Mouse (Mus musculus) gastrocnemius, adult 8-10 months (tissue): Measurements from ENCODE around the gene Apoc3. TPM values are rescaled to one million over a fixed set of nuclear protein-coding genes. Genes with fewer than 3 reads are reported as not detected.

ENCODE experiments used
- DNase-seq, 2 experiments: peaks; one replicate each; pipeline ENCODE4 v3.0.0; 2022; ENCODE audit warnings: low spot score in 2 of 2
- total RNA-seq, 4 experiments: library from RNA; stranded (reverse); gene quantifications; 2 replicates each; pipeline ENCODE4 v1.2.4; 2022

Apoc3 gene
- total RNA-seq, 4 experiments from 2014 or later: 4.3 TPM; not detected in 3

DNA sequence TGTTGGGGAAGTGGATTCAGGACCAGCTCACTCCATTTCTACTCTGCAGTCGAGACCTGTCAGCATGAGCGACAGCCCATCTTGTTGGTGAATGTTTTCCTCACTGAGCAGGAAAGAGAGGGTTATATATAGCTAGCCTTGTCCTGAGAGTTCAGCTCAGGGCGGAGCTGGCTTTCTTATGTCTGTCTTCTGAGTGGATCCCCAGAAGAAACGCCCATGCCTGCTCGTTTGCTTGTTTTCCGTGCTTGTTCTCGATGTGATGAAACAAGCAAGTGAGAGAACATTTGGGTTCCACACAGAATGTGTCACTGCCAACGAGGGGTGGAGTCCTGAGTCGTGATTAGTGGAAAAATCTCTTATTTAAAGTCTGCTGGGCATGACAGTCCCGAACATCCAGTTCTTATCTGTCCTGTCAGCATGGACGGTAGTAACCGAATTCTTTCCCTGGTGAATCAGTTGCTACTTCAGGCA lies 38.7 kb downstream of the Apoc3 start:
- DNase-seq: peak; percentile 6 to 18

DNA sequence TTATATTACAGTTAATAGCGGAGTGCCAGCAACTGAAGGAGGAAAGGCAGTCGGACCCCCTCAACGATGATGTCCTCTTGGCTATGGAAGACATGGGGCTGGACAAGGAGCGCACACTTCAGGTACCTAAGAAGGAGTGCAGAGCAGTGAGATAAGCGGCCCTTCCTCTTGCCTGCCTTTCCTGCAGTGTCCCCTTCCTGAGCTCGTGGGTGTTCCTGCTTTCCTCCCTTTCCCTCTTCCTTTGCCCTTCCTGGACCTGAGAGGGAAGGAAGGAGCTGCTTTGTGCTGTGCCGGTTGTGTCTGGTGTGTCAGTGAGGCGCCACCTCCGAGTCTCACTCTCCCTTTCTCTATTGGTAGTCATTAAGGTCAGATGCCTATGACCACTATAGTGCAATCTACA lies 40.6 kb downstream of the Apoc3 start:
- no peak for DNase-seq

DNA sequence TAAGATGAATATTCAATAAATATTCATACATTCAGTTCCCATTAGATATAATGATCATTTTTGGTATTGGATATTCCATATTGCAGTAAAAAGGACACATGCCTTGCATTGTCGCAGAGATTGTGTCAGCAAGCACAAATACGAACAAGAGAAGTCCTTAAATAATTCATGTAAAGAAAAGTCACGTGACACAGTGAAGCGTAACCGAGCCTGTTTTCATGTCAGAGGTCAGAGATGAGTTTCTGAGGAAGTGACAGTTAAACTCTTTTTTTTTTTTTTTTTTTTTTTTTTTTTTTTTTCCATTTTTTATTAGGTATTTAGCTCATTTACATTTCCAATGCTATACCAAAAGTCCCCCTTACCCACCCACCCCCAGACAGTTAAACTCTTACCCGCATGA lies 42.8 kb downstream of the Apoc3 start:
- DNase-seq: no peak

DNA sequence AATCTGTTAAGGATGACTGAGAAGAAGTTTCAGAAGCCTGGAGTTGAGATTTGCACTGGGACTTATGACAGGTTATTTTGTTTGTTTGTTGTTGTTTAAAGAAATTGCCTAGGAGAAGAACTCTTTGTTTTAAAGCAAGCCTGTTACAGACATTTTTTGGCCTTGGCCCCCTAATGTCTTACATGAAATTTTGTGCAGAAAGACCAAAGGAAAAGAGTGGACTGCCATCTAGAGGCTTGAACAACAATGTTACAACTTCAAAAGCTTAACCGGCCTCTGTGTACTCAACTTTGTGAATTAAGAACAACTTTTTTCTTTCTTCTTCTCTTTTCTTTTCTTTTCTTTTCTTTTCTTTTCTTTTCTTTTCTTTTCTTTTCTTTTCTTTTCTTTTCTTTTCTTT lies 43.8 kb downstream of the Apoc3 start:
- no peak for DNase-seq

DNA sequence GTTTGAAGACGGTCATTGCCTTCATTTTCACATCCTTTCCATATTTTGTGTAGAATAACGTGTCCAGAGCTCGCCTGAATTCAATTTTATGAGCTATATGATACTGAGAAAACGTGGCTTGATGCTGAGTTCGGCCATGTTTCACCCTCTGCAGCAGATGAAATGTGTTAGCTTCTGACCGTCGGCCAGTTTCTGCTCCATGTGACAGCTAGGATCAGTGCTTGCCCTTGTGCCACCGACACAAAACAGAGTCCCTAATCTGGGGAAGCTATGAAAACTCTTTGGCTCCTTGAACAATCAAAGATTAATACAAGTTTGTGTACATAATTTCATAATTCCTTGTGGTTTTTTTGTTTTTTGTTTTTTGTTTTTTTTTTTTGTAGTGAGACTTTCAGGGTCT lies 44.2 kb downstream of the Apoc3 start:
- no peak for DNase-seq

DNA sequence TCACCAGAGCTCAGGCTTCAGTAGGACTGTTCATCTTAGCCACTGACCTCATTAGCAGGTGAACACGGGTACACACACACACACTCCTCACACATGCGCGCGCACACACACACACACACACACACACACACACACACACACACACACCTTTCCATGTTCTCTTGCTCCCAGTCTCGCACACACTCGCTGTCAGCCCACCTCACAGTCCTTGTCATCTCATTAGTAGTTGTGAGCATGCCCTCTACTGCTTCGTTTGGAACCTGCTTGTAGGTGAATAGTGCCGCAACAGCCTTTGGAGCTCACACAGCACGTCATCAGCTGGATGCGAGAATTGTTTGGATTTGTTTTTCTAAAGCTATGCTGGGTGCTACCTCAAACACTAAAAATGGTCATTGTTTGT lies 46.1 kb downstream of the Apoc3 start:
- DNase-seq: no peak

DNA sequence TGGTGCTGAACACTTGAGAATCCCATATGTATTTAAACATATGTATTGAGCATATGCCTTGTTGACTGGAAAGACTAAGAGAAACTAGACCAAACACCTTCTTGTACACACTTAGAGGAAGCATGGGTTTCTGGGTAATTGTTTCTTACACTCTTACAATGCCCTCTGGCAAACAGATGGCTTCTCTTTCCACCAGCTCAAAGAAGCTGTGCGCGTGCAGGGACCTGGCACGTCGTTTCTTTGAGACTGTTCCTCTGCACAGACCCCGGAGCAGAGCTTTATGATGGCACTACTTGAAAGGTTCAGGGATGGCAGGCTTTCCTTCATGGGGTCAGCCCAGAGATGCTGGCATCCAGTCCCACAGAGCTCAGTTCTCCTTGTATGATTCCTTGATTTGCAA lies 46.5 kb downstream of the Apoc3 start:
- no peak for DNase-seq

DNA sequence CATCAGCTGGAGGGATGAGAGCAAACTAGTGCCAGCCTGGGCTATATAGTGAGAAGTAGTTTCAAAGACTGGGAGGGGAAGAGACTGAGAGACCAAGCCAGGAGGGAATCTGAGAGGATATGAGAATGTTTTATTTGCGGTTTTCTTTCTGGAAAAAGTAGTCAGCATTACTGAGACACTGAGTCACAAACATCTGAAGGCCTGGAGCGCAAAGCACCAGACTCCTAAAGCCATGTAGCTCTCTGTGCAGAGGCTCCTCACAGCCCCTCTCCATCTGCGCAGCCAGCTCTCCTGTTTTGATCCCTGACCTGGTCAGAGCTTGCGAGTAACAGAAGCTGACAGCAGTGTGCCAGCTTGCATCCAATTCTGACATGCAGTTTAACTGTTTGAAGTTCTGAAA lies 47.1 kb downstream of the Apoc3 start:
- no peak for DNase-seq

DNA sequence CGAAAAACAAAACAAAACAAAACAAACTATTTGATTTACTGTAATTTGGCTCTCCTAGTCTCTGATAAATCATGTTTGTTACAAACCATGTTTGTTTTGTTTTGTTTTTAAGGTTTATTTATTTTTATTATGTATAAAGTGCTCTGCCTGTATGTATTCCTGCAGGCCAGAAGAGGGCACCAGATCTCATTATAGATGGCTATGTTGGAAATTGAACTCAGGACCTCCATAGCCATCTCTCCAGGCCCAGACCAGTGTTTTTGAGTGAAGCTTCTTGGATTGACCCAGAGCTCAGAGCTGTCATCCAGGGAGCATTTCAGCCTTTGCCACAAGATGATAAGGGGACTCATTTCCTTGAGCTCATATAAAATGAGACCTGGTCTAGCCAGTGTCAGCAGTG lies 49.0 kb downstream of the Apoc3 start:
- DNase-seq: no peak

DNA sequence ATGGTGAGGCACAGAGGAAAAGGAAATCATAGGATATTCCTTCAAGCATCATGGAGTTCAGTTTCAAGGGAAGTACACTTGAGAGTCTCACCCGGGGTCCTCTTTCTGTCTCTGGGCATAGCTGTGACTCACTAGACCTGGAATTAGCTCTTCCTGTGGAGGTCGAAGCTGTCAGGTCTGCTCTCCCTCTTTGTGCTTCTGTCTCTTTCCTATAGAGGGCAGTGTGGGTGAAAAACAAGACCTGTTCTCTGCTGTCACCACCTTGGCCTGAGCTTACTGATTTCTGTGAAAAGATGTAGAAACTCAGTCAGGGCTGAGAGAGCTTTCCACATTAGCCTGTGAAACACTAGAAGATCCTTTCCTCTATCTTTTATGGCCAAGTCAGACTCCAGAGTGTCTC lies 50.2 kb downstream of the Apoc3 start:
- DNase-seq: no peak

DNA sequence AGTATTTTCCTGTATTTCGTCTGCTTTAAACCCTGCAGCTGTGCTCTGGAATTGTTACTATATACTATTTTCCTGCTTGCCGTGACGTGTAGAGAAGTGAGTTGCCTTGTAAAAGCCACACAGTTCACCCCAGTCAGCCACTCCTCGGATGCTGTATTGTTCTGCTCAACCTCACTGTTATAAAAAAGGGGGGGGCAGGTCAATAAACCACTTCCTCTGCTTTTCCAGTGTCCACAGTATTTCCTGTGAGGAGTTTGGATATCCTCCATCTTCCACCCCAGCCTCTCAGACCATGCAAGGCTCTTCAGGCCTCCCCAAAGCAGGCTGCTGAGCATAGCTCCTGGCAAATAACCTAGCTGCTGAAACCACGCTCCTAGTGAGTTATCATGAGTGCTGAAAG lies 50.9 kb downstream of the Apoc3 start:
- DNase-seq: no peak

Other genes starting within 250 kb of the Apoc3 start
- gene Pafah1b2, start 222.9 kb downstream of the Apoc3 start, total RNA-seq: 10 to 100 TPM; 19.1 to 25.8 (median 23.2) TPM
- 10 to 100 TPM; 36.6 to 42.4 (median 39.7) TPM for gene Sik3, start 222.8 kb downstream of the Apoc3 start, total RNA-seq
- 1 to 10 TPM in 1 of 4 experiments, not detected in 3; 3.3 TPM for gene Apoa1, start 7.1 kb downstream of the Apoc3 start, total RNA-seq
- not detected for gene Apoa4, start 5.1 kb upstream of the Apoc3 start, total RNA-seq
- under 1 TPM in 1 of 4 experiments, not detected in 3; 0.27 TPM for gene Apoa5, start 33.0 kb upstream of the Apoc3 start, total RNA-seq
- 10 to 100 TPM; 21.8 to 32.3 (median 26.9) TPM for gene Zpr1, start 37.4 kb upstream of the Apoc3 start, total RNA-seq
- 10 to 100 TPM in 2 of 4 experiments, 1 to 10 TPM in 2; 6.3 to 13.7 (median 10.1) TPM for gene Bud13, start 47.4 kb upstream of the Apoc3 start, total RNA-seq
- gene 4931429L15Rik, start 84.3 kb upstream of the Apoc3 start, total RNA-seq: not detected